Mouse (Mus musculus) T-cell, adult 2 months (primary cell): ENCODE data around the gene Bdh2.
A peak's percentile ranks its signal among the peaks of the same experiment; 100 is the strongest.

Experiments
- DNase-seq: peaks from one replicate; pipeline ENCODE4 v3.0.0; 2022; ENCODE audit warnings: low spot score

Gene Bdh2

GRCm38 (mm10) chr3:135280669-135281415, at the start of gene Bdh2:
TSS of gene Bdh2 (plus strand) at chr3:135281221.
- peak; percentile 62 for DNase-seq

- DNase-seq, result no peak
Observed at GRCm38 (mm10) chr3:135232058-135232457, 49.0 kb upstream of the Bdh2 start.

DNA sequence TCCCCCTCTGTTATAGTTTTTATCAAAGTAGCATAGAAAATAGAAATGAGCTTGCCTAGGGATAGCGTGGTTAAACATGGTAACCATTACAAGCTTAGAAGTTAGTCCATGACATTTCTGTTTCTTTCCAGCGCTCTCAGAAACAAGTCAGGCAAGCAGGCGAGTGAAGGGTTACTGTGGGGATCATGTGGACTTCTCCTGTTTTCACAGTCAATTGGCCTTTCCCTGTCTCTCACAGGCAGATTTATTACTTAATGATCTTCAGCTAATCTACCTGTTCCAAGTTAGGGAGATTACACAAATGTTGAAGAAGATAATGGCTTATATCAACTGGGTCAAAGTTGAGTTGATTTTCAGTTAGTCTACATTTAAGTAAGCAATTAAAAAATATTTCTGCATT, 48.6 kb upstream of the Bdh2 start:
- no peak for DNase-seq

- DNase-seq, result no peak
Observed at GRCm38 (mm10) chr3:135245733-135246132, 35.3 kb upstream of the Bdh2 start.

GRCm38 (mm10) chr3:135246828-135247227, 34.2 kb upstream of the Bdh2 start:
- no peak for DNase-seq

- DNase-seq, result no peak
Observed at GRCm38 (mm10) chr3:135249104-135249503, 31.9 kb upstream of the Bdh2 start.

GRCm38 (mm10) chr3:135251825-135252224, 29.2 kb upstream of the Bdh2 start:
- no peak for DNase-seq

DNA sequence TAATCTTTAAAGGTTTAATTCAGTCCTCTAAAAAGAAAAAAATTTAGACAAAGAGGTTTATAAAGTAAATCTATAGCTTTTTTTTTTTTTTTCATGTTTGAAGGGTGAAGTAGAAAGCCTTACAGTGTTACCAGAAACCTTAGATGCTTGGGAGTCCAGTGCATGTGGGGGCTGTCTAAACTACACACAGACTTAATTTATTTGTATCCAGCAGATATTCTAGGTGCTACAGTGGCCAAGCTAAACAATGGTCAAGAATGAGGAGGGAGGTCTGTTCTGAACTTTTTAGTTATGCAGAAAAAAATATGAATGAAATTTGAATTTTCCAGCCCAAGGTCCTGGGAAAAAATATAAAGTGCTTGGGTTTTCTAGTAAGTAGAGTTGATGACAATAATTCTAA, 26.2 kb upstream of the Bdh2 start:
- DNase-seq, result no peak

DNA sequence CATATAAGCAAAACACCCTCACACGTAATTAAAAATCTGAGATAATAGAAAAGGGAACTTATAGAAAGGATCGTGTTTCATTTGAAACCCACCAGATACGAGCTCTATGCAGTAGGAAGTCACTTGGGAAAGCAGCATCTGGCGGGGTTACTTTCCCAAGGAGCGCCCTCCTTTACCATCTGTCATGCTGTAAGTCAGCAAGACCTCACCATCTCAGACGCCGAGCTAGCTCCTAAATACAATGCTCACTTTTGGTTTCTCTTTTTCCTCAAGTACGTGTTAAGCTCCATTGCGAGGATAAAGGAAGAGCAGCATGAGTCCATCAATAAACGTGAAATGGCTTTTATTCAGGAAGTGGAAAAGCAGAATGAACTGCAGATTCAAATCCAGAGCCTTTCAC, 22.1 kb upstream of the Bdh2 start:
- no peak for DNase-seq

- DNase-seq, result no peak
Observed at GRCm38 (mm10) chr3:135260233-135260632, 20.8 kb upstream of the Bdh2 start.

GRCm38 (mm10) chr3:135268616-135269015, 12.4 kb upstream of the Bdh2 start:
- DNase-seq, result no peak

GRCm38 (mm10) chr3:135269391-135269990, 11.5 kb upstream of the Bdh2 start:
- DNase-seq, result no peak

GRCm38 (mm10) chr3:135272627-135273026, 8.4 kb upstream of the Bdh2 start:
- DNase-seq, result no peak

DNA sequence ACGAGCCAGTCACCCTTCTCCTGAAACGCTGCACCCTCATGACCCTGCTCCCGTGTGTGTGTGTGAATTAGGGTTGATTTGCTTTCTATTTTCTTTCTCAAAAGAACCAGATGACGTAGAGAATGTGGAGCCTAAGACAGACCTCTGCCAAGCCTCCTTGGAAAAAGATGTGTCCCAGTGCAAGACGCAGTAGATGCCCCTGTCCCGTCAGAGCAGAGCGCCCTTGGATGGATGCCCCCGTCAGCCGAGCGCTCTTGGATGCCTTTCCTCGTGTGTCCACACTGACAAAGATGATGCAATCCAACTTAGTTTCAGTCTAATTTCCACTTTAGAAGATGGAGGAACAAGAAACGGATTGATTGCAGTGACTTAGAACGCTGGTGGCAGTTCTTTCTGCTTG, 8.0 kb upstream of the Bdh2 start:
- no peak for DNase-seq

DNA sequence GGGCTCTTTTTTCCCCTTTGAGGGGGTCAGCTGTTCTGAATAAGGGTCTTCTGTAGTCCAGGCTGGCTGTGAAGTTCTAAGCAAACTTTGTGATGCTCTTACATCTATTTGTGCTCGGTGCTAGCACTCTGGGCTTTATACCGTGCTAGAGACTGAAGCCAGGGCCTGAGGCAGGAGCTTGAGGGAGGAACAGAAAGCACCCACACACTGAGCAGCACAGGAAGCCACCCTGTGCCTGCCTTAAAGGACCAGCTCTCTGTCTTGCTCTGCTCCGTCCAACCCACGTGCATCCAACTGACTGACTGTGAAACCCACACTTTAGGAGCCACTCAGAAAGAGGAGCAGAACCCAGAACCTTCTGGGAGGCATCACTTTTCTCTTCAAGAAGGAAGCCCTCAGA, 861 bp upstream of the Bdh2 start:
- no peak for DNase-seq

DNA sequence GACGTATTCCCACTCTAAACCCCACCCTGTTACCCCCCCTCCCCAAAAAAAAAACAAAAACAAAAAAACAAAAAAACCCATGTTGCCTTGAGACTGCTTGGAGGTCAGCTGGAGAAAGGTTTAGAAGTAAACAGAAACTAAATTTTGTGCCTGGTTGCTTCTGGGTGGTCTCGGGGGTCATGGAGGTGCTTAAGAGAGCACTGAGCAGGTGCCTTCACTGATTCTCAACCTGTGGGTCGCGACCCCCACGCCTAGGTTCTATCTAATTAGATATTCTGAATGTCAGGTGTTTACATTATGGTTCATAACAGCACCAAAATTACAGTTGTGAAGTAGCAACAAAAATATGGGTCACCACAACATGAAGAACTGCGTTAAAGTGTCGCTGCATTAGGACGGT, 680 bp downstream of the Bdh2 start:
- no peak for DNase-seq

- DNase-seq, result no peak
Observed at GRCm38 (mm10) chr3:135285256-135285655, 4.2 kb downstream of the Bdh2 start.

- no peak for DNase-seq
Observed at GRCm38 (mm10) chr3:135285807-135286206, 4.8 kb downstream of the Bdh2 start.

DNA sequence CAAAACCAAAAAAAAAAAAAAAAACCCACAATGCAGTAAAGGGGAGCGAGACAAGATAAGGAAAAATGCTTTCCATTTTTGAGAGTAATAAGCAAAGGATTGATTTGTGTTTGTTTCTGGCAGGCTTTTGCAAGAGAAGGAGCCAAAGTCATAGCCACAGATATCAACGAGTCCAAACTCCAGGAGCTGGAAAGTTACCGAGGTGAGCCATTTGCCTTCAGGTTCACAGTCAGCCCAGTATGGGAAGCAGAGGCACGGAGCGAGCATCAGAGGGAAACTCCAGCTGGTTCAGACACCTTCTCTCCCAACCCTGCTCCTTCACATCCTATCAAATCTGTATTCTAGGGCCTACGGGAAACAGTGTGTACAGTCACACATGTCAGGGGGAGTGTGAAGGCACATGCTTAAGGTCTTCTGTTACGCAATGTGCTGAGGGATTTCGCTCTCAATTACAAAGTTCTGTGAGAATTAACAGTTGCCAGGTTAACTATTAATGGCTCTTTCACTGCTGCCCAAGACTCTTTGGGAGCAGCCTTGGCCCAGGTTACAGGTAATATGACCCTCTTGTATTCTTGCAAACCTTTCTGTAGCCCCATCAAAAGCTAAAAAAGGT, 7.2 kb downstream of the Bdh2 start:
- no peak for DNase-seq

- DNase-seq, result no peak
Observed at GRCm38 (mm10) chr3:135289148-135289547, 8.1 kb downstream of the Bdh2 start.

- DNase-seq, result peak; percentile 39
Observed at GRCm38 (mm10) chr3:135290249-135290894, 9.4 kb downstream of the Bdh2 start.

DNA sequence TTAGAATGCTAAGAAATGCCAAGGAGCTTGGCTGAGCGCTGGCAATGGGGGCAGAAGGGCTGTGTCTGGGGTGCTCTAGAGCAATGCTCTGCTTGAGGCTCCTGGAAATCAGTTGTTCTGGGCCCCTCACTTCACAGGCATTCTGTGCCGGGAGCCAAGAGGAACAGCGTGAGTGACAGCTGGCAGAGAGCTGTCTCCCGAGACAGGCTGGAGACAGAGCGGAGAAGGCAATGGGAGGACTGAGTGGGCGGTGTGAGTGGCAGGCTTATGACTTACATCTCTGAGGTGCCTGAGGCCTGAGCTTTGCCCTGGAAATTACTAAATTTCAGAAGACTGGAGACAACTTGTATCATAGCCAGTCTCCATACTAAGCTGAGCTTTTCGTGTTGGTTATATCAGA, 12.7 kb downstream of the Bdh2 start:
- no peak for DNase-seq

DNA sequence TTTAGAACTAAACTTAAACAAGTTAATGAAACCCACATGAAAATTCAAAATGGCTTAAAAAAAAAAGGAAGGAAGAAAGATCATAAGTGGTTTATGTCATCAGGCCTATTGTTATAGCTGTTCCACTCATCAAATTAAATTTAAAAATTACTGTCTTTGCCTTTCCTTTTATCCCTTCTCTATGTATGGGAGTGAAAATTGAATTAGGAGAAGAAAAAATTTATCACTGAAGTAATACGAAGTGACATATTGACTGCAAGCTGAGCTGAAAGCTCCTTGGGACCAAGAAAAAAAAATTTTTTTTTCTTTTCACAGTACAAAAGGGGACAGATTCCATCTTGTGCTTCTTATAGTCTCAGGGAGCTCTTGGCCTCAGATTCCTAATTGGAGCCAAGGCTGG, 14.5 kb downstream of the Bdh2 start:
- no peak for DNase-seq
